Mouse (Mus musculus) forebrain, embryonic 14.5 days (tissue): Measurements from ENCODE around the gene Gm7102. TPM values are rescaled to one million over a fixed set of nuclear protein-coding genes. Genes with fewer than 3 reads are reported as not detected.

ENCODE experiments used
- ATAC-seq: fragments of 200-750 bp; cut with Nextera tagmentation; 2 replicates; pipeline ENCODE4 v1.8.0; 2017; ENCODE audit warnings: mild to moderate bottlenecking, moderate library complexity
- DNase-seq: peaks from one replicate; pipeline ENCODE4 v3.0.0-alpha.2; 2015; ENCODE audit warnings: low spot score
- H3K27ac ChIP-seq: fragments of 300-500 bp; sonication (generic); 2 replicates; pipeline ENCODE4 v1.5.1; 2014; ENCODE audit warnings: low read depth, mild to moderate bottlenecking, control low read depth, low read length, moderate library complexity
- H3K27me3 ChIP-seq: fragments of 300-500 bp; sonication (generic); replicated peaks from 2 replicates; pipeline ENCODE4 v1.6.1; 2014; ENCODE audit warnings: low read length, control low read depth, mixed read lengths; ENCODE audit not compliant: control insufficient read depth, insufficient read depth
- H3K36me3 ChIP-seq: fragments of 300-500 bp; sonication (generic); 2 replicates; pipeline ENCODE4 v1.6.1; 2014; ENCODE audit warnings: low read length, control low read depth; ENCODE audit not compliant: control insufficient read depth, insufficient read depth
- H3K4me1 ChIP-seq: fragments of 300-500 bp; sonication (generic); 2 replicates; pipeline ENCODE4 v1.6.1; 2014; ENCODE audit warnings: antibody characterized with exemption, low read length, control low read depth; ENCODE audit not compliant: control insufficient read depth, insufficient read depth
- H3K4me2 ChIP-seq: fragments of 300-500 bp; sonication (generic); 2 replicates; pipeline ENCODE4 v1.6.1; 2014; ENCODE audit warnings: mild to moderate bottlenecking, control low read depth, low read length
- H3K4me3 ChIP-seq: fragments of 300-500 bp; sonication (generic); 2 replicates; pipeline ENCODE4 v1.5.1; 2014; ENCODE audit warnings: low read depth, low read length, control low read depth
- H3K9ac ChIP-seq: fragments of 300-500 bp; sonication (generic); 2 replicates; pipeline ENCODE4 v1.6.1; 2014; ENCODE audit warnings: mild to moderate bottlenecking, low read length, control low read depth, moderate library complexity
- H3K9me3 ChIP-seq: fragments of 300-500 bp; sonication (generic); replicated peaks from 2 replicates; pipeline ENCODE4 v1.6.1; 2016; ENCODE audit warnings: low read length, control low read depth, mixed read lengths; ENCODE audit not compliant: control insufficient read depth
- WGBS: fragments of 180-500 bp; shearing (Covaris S2); extraction: QIAGEN DNeasy Blood & Tissue Kit; methylation state at CpG from one replicate; pipeline ENCODE4 v1.1.7; 2014; 5-methylcytosine and 5-hydroxymethylcytosine counted together
- polyA plus RNA-seq: library from polyadenylated mRNA; unstranded; fragments of >200 nt; fragmentation: Nextera tagmentation; extraction: Ambion mirVana; gene quantifications from 2 replicates; pipeline ENCODE4 v1.2.1, GENCODE M21; 2014

Gene Gm7102
- polyA plus RNA-seq, 1 experiment from 2014 or later: not detected

- 0 out of 2 replicates have a peak, but pooled peaks have one; percentile 20 for ATAC-seq
- H3K4me1 ChIP-seq: peaks cover 6% of the 10 kb centered on the region
Observed at GRCm38 (mm10) chr19:61151372-61151700, 24.8 kb downstream of the Gm7102 start.

GRCm38 (mm10) chr19:61141299-61141698 is 34.8 kb downstream of the Gm7102 start:
- H3K36me3 ChIP-seq: no peaks in the 10 kb centered on the region
- 25% methylated on average over 4 of the region's 4 CpGs for WGBS
- H3K4me2 ChIP-seq: peak overlapping the region; percentile 71
- ATAC-seq (no peak), DNase-seq (no peak)
- H3K9ac ChIP-seq: peak overlapping the region; percentile 73; the same call in 1 of the 2 replicates
- peaks cover 8% of the 10 kb centered on the region; the same call in 1 of the 2 replicates for H3K4me1 ChIP-seq
- H3K27me3 ChIP-seq: no peaks in the 10 kb centered on the region
- no peaks in the 10 kb centered on the region for H3K9me3 ChIP-seq
- no peak overlapping the region for H3K27ac ChIP-seq
- H3K4me3 ChIP-seq: peak overlapping the region; percentile 81

More at GRCm38 (mm10) chr19:61151372-61151700, 24.8 kb downstream of the Gm7102 start:
- H3K27me3 ChIP-seq: no peaks in the 10 kb centered on the region
- no peaks in the 10 kb centered on the region for H3K9me3 ChIP-seq
- no peak overlapping the region for H3K27ac ChIP-seq
- H3K36me3 ChIP-seq: no peaks in the 10 kb centered on the region
- WGBS: 8% methylated on average over 8 of the region's 8 CpGs
- H3K4me3 ChIP-seq: peak overlapping the region; percentile 29
- peak; percentile 2 for DNase-seq
- H3K4me2 ChIP-seq: peak overlapping the region; percentile 66
- H3K9ac ChIP-seq: peak overlapping the region; percentile 50

- Histone ChIP-seq H3K27ac (0 out of 2 replicates have a peak within 1 kb of the TSS, but pooled peaks have one; percentile 21), H3K4me1 (peaks cover 8% of the 10 kb centered on the region; the same call in 1 of the 2 replicates), H3K9me3 (no peaks in the 10 kb centered on the region), H3K4me2 (peak within 1 kb of the TSS; percentile 71), H3K36me3 (no peaks in the 10 kb centered on the region), H3K4me3 (peak within 1 kb of the TSS; percentile 81), H3K9ac (peak within 1 kb of the TSS; percentile 73), H3K27me3 (no peaks in the 10 kb centered on the region)
- DNase-seq (peak; percentile 95), ATAC-seq (peak; percentile 100)
- WGBS: under 1% methylated on average over 18 of the region's 18 CpGs
Observed at GRCm38 (mm10) chr19:61140342-61141206, 35.5 kb downstream of the Gm7102 start, which contains the start of gene Zfp950. Gene Zfp950, minus strand, starts transcription at chr19:61140840.

DNA sequence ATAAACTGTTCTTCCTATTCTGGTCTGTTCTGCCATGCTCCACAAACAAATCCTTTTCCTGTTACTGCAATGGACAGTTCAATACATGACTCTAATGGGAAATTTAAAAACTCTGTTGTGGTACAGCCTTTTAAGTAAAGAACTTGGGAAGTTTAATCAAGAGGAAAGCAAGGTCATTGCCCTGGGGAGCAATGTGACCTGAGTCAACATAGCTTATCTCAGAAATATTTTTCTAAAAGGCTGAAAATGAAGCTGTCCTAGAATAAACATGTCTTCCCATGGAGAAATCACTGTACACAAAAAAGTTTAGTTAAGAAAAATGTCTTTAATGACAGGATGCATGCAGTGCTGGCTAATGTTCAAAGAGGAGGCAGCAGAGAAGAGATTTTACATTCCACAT is 37.5 kb downstream of the Gm7102 start:
- Histone ChIP-seq H3K9ac (no peak overlapping the region), H3K27ac (no peak overlapping the region), H3K4me1 (peaks cover 8% of the 10 kb centered on the region; the same call in 1 of the 2 replicates), H3K4me2 (no peak overlapping the region), H3K36me3 (no peaks in the 10 kb centered on the region), H3K9me3 (no peaks in the 10 kb centered on the region), H3K27me3 (no peaks in the 10 kb centered on the region), H3K4me3 (no peak overlapping the region)
- DNase-seq: no peak
- no peak for ATAC-seq

- no peaks in the 10 kb centered on the region for H3K4me1 ChIP-seq
- H3K4me2 ChIP-seq: no peak overlapping the region
- H3K9ac ChIP-seq: no peak overlapping the region
- H3K27ac ChIP-seq: no peak overlapping the region
- 89% methylated on average over 10 of the region's 10 CpGs for WGBS
- peaks cover 5% of the 10 kb centered on the region; the same call in 1 of the 2 replicates for H3K9me3 ChIP-seq
- peaks cover 3% of the 10 kb centered on the region; the same call in 1 of the 2 replicates for H3K36me3 ChIP-seq
- H3K4me3 ChIP-seq: no peak overlapping the region
- DNase-seq (no peak), ATAC-seq (no peak)
- no peaks in the 10 kb centered on the region for H3K27me3 ChIP-seq
Observed at GRCm38 (mm10) chr19:61131096-61131495, 45.0 kb downstream of the Gm7102 start.

Other genes with a start within 250 kb of the Gm7102 start
- 36.0 and 39.2 TPM in 2 replicates for gene Zfp950, start 35.5 kb downstream of the Gm7102 start, polyA plus RNA-seq
- gene Gm6020, start 7.6 kb upstream of the Gm7102 start, polyA plus RNA-seq: not detected in 2 replicates
- gene Csf2ra, start 52.1 kb upstream of the Gm7102 start, polyA plus RNA-seq: 10.2 and 15.7 TPM in 2 replicates
- not detected in 2 replicates for gene Gm21060, start 120.8 kb upstream of the Gm7102 start, polyA plus RNA-seq